Mouse (Mus musculus): ENCODE data around the gene Tmem238l.

Gene Tmem238l

GRCm38 (mm10) chr11:66956303-66956702, at the start of gene Tmem238l:
Gene Tmem238l (plus strand): TSS chr11:66956638.
- no peak for DNase-seq (ENCODE audit: low spot score)

DNA sequence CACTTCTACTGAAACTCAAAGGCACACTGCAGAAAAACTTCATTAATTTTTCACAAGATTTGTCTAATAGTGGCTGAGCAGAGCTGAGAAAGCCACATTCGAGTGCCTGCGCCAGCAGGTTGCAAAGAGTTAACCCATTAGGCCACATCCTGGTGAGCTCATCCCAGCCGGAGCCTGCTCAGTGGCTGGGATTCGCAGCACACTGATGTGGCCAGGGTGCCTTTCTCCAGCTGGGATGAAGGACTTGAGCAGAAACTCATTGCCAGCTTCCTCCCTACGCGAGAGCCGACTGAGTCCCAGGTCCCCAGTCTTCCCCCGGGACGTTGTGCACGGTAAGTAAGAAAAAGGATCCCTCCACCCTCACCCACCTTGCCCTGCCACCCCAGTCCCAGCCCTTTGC, 44.6 kb upstream of the Tmem238l start, which contains the start of gene Pirt:
Pirt (plus strand) TSS at position 171 of the 400 bp plus-strand sequence.
- no peak for DNase-seq (ENCODE audit: low spot score)

- DNase-seq (ENCODE audit: low spot score), result no peak
Observed at GRCm38 (mm10) chr11:66912531-66913458, 43.6 kb upstream of the Tmem238l start.

GRCm38 (mm10) chr11:66914249-66914648, 42.2 kb upstream of the Tmem238l start:
- peak; percentile 12 for DNase-seq (ENCODE audit: low spot score)

DNA sequence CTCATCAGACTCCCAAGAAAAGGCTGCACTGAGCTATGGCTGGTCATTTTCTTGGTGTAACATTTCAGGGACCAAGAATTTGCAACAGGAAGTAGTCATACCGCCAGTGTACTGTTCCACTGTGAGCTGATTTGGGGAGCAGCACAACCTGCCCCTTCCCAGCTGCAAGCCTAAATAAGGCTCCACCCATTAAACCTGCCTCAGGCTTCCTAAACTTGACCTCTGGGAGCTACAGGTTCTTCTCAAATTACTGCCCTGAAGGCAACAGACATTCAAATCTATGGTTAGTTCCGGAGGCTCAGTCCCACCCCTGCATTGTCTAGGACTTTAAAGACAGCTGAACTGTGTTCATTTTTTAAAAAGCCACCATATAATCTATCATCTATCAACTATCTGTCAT, 36.4 kb upstream of the Tmem238l start:
- no peak for DNase-seq (ENCODE audit: low spot score)

- no peak for DNase-seq (ENCODE audit: low spot score)
Observed at GRCm38 (mm10) chr11:66924095-66924823, 32.2 kb upstream of the Tmem238l start.

GRCm38 (mm10) chr11:66928311-66928710, 28.1 kb upstream of the Tmem238l start:
- DNase-seq (ENCODE audit: low spot score), result no peak

DNA sequence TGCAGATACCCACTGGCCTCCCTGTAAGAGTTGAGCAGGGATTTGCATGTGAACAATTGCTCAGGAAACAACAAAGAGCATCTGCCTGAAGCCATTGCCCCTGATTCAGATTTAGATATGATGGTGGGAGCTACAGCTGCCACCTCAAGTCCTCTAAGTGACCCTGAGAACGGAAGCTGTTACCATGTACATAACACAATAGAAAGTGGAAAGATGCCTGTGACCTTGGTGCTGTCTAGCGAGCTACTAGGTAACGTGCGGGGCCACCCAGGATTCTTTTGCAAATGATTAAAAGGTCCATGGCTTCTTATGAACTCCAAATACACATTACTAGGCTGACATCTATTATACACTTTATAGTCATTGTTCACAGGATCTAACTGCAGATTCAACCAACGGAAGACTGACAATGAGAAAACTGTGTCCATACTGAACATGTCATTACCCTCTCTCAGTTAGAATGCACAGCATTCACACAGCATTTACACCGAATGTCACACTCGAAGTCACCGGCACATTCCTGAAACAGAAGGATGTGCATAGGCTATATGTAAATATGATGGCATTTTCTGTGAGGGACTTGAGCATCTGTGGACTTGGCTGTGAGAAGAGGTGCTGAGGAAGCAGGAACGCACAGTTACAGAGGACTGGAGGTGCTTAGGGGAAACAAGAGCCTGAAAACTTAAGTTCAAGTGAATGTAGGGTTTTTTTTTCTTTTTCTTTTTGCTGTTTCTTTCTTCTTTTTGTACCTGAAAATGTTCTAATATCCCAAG, 23.4 kb upstream of the Tmem238l start:
- DNase-seq (ENCODE audit: low spot score), result no peak

- DNase-seq (ENCODE audit: low spot score), result no peak
Observed at GRCm38 (mm10) chr11:66934428-66935173, 21.8 kb upstream of the Tmem238l start.

DNA sequence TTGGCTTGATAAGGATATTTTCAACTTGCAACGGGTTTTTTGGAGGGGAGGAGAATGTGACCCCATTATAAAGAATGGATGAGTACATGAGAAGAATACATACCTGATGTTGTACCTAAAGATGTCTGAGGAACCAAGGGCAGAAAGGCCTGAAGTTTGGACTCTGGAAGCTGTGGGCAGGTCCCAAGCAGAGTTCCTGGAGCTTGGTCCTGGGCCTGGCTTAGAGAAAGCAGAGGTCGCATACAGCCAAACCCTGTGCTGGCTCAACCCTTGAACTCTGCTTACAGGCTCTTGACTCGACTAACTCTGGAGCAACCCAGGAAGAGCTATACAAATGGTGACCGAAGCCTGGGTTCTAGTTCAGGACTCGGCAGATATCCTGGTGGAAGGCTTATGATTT, 14.4 kb upstream of the Tmem238l start:
- DNase-seq (ENCODE audit: low spot score), result no peak

- no peak for DNase-seq (ENCODE audit: low spot score)
Observed at GRCm38 (mm10) chr11:66945224-66945767, 11.1 kb upstream of the Tmem238l start.

DNA sequence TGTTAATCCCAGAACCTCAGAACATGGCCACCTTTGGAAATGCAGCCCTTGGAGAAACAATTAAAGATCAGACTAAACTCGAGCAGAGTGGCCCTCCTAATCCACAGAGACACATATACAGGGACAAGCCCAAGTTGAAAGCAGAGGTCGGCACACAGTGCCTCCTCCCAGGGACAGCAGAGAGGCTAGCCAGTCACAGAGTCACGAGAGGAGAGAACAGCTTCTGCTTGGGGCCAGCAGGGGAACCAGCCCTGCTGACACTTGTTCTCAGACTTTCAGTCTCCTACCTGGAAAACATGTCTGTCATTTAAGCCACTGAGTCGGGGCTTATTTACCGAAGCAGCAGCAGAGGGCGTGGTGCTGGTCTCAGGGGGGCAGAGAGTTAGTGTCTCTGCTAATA, 9.9 kb upstream of the Tmem238l start:
- no peak for DNase-seq (ENCODE audit: low spot score)

DNA sequence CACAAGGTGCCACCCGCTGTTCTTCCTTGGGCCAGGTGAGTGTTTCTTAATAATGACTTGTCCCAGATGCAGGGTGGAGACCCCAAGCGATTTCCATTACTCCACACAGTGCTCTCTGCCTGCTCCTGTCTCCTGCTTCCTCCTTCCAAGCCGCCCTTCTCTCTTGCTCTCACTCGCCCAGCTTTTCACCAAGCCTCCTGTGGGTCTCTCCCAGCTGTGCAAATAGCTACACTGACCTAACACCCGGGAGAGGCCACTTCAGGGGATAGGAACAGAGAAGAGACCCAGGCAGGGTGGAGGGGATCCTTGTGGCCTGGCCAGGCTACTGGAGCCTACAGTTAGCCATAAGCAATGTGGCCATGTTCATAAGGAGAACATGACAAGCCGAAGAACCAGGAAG, 9.5 kb upstream of the Tmem238l start:
- DNase-seq (ENCODE audit: low spot score), result no peak

DNA sequence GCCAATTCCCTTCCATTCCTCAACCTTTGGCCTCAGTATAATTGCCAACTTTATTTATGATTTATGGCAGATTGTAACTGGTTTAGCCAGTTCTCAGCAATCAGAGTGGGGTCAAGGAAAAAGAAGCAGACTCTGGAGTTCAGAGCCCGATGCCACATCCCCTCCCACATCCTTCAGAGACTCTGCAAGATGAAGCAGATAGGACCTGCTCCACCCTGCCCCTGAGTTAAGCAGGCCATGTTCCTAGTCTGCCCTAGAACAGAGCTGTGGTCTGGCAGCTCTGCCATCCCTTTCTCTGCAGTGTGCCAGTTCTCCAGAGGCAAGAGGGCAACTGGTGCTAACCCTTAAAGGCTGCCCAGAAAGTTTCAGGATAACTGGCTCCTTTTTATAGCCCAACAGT, 4.4 kb downstream of the Tmem238l start:
- DNase-seq (ENCODE audit: low spot score), result no peak

DNA sequence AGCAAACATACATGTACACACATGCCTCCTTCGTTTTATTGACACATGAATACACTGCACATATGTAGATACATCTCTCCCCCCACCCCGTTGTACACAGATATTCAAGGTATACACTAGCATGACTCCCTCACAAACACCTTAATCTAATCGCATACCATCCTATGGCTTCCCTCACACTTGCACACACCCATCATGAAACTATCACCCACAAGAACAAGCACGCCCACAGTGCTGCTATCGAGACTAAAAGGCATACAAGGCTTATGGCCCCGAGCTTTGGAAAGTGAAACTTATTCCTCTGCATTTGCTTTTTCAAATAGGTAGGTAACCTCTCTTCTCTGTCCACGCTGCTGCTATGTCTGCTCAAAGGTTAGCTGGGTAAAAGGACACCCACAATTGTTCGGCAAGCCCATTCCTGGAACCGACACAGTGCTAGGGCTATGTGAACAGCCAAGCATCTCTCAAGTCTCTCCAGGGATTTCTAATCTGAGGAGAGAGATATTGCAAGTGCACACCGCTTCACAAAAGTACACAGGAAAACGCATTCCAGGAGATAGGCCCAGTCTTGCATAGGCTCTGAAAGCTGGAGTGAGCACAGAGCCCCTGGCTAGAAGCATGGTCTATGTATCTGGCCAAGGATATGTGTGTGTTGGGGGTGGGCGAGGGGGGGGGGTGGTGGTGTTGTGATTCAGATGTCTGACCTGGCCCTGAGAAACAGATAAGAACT, 5.2 kb downstream of the Tmem238l start:
- no peak for DNase-seq (ENCODE audit: low spot score)

- no peak for DNase-seq (ENCODE audit: low spot score)
Observed at GRCm38 (mm10) chr11:66963462-66963861, 7.0 kb downstream of the Tmem238l start.

DNA sequence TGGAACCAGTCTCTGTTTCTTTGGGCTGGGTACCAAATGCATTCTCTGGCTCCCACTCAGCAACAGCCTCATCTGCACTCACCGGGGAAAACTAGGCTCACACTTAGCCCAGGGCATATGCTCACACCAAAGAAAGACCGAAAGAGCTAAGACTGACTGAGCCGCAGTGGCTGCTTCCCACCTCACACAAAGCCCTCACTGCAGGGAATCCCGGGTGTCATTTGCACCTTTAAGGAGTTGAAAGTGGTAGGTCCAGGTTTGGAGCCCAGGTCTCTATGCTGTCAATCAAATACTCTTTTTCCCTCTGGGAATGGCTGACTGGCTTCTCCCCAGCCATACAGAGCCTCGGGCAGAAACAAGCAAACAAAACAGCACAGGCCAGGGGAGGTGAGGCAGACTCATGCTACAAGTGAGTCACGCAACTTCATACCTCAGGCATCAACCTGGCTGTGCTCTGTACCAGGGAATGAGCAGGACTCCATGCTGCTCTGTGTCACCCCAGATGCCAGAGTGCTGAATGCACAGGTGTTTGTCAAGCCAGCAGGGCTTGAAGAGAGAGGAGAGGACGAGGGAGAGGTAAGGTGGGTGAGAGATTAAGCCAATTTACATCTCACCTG, 10.2 kb downstream of the Tmem238l start:
- DNase-seq (ENCODE audit: low spot score), result no peak

DNA sequence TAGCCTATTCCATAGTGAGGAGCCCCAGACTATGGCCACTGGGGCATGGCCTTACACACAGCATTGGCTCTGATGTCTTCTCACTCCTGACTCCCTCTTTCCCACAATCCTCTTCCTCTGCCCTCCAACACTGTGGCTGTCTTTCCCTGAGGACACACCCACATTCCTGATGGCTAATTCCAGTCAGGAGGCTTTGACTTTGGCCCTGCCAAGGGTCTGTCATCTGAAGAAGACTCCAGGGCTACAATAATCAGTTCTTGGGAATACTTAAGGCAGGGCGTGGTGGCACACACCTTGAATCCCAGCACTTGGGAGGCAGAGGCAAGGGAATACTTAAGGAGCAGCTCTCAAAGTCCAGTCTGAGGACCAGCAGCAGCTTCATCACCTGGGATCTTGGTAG, 12.1 kb downstream of the Tmem238l start:
- no peak for DNase-seq (ENCODE audit: low spot score)

DNA sequence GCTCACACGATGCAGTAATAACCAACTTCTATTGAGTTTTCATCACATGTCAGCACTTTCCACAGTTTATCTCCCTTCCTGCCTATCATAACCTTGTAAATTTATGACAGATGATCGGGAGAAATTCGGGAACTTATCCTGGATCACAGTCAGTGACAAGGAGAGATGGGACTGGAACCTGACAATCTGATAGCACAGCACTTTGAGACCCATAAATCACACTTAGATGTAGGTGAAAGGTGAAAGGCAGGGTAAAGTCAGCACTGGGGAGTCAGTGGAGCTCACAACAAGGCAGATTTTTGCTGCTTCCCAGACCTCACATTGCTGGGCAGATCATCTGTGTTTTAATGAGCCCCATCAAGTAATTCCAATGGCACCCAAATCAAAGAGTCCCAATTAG, 17.1 kb downstream of the Tmem238l start:
- DNase-seq (ENCODE audit: low spot score), result no peak

Measured in ovary, postnatal 36 days (tissue).